Mouse (Mus musculus): ENCODE measurements around the gene Slc38a4. TPM values are rescaled to one million over a fixed set of nuclear protein-coding genes. Genes with fewer than 3 reads are reported as not detected.

Slc38a4 gene
- polyA plus RNA-seq, 1 experiment, result 0.01 TPM

DNA sequence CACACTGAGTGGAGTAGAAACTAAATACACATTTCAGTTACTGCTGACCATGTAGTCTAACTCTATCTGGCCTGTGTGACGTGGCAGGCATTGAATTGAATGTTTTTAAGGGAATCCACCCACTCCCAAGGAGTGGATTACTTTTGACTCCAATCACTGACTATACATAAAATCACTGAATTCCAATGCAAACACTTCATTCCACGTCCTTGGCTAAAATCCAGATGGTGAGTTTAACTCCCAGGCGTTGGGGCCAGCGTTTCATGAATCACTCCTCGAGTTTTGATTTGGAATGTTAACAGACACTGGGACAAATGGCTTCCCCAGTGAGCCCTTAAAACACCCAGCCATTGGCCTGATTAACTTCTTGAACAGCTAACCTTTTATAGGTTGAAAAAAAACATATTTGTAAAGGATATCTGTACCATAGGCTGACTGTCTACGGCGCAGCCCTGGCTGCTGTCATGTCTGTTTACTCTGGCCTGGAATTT lies 13.7 kb downstream of the Slc38a4 start:
- H3K4me1 ChIP-seq (ENCODE audit: control insufficient read depth), result no peaks in the 10 kb centered on the region
- no peaks in the 10 kb centered on the region for H3K27me3 ChIP-seq (ENCODE audit: control insufficient read depth)
- no peaks in the 10 kb centered on the region for H3K9me3 ChIP-seq (ENCODE audit: control insufficient read depth, low read length)
- TF ChIP-seq GATA1 (IDR thresholded peaks at IDR 0.05; ENCODE audit: low read length), result no peak
- TF ChIP-seq TAL1 (IDR thresholded peaks at IDR 0.05; ENCODE audit: low read length), result no peak
- no peak overlapping the region for H3K4me3 ChIP-seq (replicated peaks)
- H3K36me3 ChIP-seq (ENCODE audit: control insufficient read depth), result no peaks in the 10 kb centered on the region

DNA sequence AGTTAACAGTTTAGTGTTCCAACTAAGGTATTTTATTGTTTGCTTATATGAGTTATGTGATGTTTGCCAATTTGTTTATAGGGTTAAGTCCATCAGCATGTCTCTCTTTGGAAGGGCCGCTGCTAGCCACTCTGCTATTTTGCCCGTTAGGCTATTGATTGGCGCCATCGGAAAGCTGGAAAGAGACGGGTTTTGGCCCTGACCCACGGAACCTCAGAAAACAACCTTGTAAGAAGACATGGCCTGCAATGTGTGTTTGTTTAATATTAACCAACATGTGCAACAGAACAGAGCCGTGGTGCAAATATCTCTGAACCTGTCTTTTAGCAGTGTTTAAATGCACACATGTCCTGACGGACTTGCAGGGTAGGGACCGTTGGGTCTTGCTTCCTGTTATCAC lies 14.6 kb downstream of the Slc38a4 start:
- Histone ChIP-seq H3K4me1 (ENCODE audit: control insufficient read depth) (no peaks in the 10 kb centered on the region), H3K27me3 (ENCODE audit: control insufficient read depth) (no peaks in the 10 kb centered on the region), H3K36me3 (ENCODE audit: control insufficient read depth) (no peaks in the 10 kb centered on the region), H3K9me3 (ENCODE audit: control insufficient read depth, low read length) (no peaks in the 10 kb centered on the region), H3K4me3 (replicated peaks) (no peak overlapping the region)
- no peak for TF ChIP-seq GATA1 (IDR thresholded peaks at IDR 0.05; ENCODE audit: low read length)
- TF ChIP-seq TAL1 (IDR thresholded peaks at IDR 0.05; ENCODE audit: low read length), result no peak

DNA sequence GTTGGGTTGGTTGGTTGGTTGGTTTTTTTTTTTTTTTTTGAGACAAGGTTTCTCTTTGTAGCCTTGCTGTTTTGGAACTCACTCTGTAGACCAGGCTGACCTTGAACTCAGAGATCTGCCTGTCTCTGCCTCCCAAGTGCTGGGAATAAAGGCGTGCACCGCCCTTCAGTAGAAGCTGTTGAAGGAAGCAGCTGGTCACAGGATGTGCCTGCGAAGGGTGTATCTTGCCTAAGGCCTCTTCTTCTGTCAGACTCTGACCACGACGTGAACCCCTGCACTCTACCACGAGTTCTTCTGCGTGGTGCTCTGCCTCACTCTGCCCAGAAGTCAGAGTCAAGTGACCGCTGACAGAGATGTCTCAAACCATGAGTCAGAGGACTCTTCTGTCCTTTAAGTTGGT lies 18.0 kb downstream of the Slc38a4 start:
- H3K4me1 ChIP-seq (ENCODE audit: control insufficient read depth), result no peaks in the 10 kb centered on the region
- no peaks in the 10 kb centered on the region for H3K27me3 ChIP-seq (ENCODE audit: control insufficient read depth)
- TF ChIP-seq TAL1 (IDR thresholded peaks at IDR 0.05; ENCODE audit: low read length) (no peak), GATA1 (IDR thresholded peaks at IDR 0.05; ENCODE audit: low read length) (no peak)
- H3K4me3 ChIP-seq (replicated peaks), result no peak overlapping the region
- H3K9me3 ChIP-seq (ENCODE audit: control insufficient read depth, low read length), result no peaks in the 10 kb centered on the region
- no peaks in the 10 kb centered on the region for H3K36me3 ChIP-seq (ENCODE audit: control insufficient read depth)

DNA sequence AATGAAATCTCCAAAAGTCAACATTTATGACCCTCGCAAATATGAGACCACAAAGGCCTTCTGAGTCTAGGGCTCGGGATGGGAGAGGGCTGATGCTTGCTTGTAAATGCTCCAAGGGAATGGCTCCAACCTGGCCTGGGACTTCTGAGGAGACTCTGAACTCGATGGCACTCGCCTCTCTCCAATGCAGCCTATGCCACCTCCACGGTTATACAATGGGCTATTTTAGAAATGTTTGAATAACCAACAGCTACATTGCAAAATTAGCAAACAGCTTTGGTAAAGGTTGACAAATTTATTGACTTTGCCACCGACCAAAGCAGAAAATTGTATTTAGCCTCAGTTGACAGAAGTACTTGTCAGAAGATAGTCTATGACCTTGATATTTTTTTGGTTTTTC lies 19.9 kb downstream of the Slc38a4 start:
- Histone ChIP-seq H3K4me1 (ENCODE audit: control insufficient read depth) (no peaks in the 10 kb centered on the region), H3K27me3 (ENCODE audit: control insufficient read depth) (no peaks in the 10 kb centered on the region), H3K36me3 (ENCODE audit: control insufficient read depth) (no peaks in the 10 kb centered on the region), H3K9me3 (ENCODE audit: control insufficient read depth, low read length) (no peaks in the 10 kb centered on the region), H3K4me3 (replicated peaks) (no peak overlapping the region)
- no peak for TF ChIP-seq GATA1 (IDR thresholded peaks at IDR 0.05; ENCODE audit: low read length)
- no peak for TF ChIP-seq TAL1 (IDR thresholded peaks at IDR 0.05; ENCODE audit: low read length)

DNA sequence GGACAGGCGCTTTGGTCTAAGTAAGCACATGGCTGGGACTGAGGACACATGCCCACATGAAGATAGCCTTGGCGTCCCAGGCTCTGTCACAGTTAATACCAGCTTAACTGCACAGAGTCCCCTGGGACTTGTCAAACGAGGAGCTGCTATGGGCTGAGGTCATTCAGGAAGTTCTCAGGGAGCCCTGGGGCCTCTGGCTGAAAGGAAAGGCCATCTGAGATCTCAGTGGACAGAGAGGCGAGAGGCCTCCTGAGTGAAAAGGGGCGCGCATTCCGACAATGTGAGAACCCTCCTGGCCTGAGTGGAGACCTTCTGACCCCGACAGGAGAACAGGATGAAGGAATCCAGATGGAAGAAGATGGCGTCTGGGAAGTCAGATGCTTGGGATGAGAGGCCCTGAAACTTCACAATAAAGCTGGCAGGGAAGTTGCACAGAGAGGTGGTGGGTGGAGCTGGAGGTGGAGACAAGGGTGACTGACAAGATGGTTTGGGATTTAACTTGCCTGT lies 22.2 kb downstream of the Slc38a4 start:
- H3K4me1 ChIP-seq (ENCODE audit: control insufficient read depth), result no peaks in the 10 kb centered on the region
- no peaks in the 10 kb centered on the region for H3K36me3 ChIP-seq (ENCODE audit: control insufficient read depth)
- H3K9me3 ChIP-seq (ENCODE audit: control insufficient read depth, low read length), result no peaks in the 10 kb centered on the region
- H3K4me3 ChIP-seq (replicated peaks), result no peak overlapping the region
- TF ChIP-seq TAL1 (IDR thresholded peaks at IDR 0.05; ENCODE audit: low read length), result no peak
- no peak for TF ChIP-seq GATA1 (IDR thresholded peaks at IDR 0.05; ENCODE audit: low read length)
- H3K27me3 ChIP-seq (ENCODE audit: control insufficient read depth), result no peaks in the 10 kb centered on the region

DNA sequence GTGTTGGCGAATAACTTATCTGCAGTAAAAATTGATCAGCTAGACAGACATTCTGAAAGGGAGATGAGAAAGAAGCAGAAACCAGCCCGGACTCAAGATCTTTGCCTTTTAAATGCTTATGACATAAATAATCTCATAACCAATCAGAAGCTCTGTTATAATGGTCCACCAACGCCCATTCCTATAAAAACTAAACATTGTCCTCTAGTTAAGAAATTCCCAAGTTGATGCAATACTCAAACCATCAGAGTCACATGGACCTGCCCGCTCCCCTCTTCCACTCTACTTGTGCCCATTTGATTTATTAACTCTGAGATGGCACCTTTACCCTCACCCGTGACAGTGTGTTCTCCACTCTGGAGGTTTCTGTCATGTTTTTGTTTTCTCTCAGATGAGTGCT lies 23.9 kb downstream of the Slc38a4 start:
- H3K27me3 ChIP-seq (ENCODE audit: control insufficient read depth), result no peaks in the 10 kb centered on the region
- no peaks in the 10 kb centered on the region for H3K4me1 ChIP-seq (ENCODE audit: control insufficient read depth)
- TF ChIP-seq GATA1 (IDR thresholded peaks at IDR 0.05; ENCODE audit: low read length) (no peak), TAL1 (IDR thresholded peaks at IDR 0.05; ENCODE audit: low read length) (no peak)
- no peaks in the 10 kb centered on the region for H3K9me3 ChIP-seq (ENCODE audit: control insufficient read depth, low read length)
- H3K4me3 ChIP-seq (replicated peaks), result no peak overlapping the region
- H3K36me3 ChIP-seq (ENCODE audit: control insufficient read depth), result no peaks in the 10 kb centered on the region

DNA sequence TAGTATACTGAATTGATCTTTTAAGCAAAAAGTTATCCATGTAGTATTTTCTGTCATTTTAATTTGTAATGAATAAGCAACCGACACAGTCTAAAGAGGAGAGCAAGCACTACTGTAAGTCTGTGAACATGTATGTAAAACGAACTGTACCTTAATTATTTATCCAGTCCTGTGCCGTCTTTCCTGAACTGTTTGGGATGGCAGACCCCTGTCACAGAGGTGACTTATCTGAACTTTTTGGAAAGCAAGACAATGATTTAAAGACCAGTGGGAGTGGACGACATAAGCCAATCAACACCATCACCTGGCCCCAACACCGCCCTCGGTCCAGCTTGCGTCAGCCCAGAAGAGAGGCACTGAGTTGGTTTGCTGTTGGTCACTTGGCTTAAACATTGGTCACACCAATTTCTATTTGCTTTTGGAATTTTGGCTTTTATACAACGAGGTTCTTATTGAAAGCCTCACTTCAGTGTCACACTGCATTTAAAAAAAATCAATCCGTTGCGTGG lies 24.7 kb downstream of the Slc38a4 start:
- Histone ChIP-seq H3K36me3 (ENCODE audit: control insufficient read depth) (no peaks in the 10 kb centered on the region), H3K9me3 (ENCODE audit: control insufficient read depth, low read length) (no peaks in the 10 kb centered on the region), H3K4me1 (ENCODE audit: control insufficient read depth) (no peaks in the 10 kb centered on the region), H3K27me3 (ENCODE audit: control insufficient read depth) (no peaks in the 10 kb centered on the region), H3K4me3 (replicated peaks) (no peak overlapping the region)
- TF ChIP-seq TAL1 (IDR thresholded peaks at IDR 0.05; ENCODE audit: low read length) (no peak), GATA1 (IDR thresholded peaks at IDR 0.05; ENCODE audit: low read length) (no peak)

DNA sequence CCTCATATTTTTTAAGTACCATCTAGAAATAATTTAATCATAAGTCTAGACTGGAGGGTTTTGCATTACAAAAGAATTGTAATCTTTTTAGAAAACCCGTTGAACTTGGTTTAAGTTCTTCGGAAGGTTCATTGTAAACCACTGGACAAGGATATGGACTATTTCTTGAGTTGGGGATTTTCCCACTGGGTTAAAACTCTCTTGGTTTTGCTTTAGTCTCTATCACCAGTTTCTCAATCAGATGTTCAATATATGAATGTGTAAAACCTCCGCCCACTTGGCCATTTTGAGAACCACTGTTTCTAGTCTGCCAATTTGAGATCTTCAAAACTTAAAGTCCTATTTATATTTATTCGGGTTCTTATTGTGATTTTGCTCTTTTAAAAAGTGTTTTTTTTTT lies 25.6 kb downstream of the Slc38a4 start:
- TF ChIP-seq GATA1 (IDR thresholded peaks at IDR 0.05; ENCODE audit: low read length) (no peak), TAL1 (IDR thresholded peaks at IDR 0.05; ENCODE audit: low read length) (no peak)
- Histone ChIP-seq H3K4me1 (ENCODE audit: control insufficient read depth) (no peaks in the 10 kb centered on the region), H3K9me3 (ENCODE audit: control insufficient read depth, low read length) (no peaks in the 10 kb centered on the region)

DNA sequence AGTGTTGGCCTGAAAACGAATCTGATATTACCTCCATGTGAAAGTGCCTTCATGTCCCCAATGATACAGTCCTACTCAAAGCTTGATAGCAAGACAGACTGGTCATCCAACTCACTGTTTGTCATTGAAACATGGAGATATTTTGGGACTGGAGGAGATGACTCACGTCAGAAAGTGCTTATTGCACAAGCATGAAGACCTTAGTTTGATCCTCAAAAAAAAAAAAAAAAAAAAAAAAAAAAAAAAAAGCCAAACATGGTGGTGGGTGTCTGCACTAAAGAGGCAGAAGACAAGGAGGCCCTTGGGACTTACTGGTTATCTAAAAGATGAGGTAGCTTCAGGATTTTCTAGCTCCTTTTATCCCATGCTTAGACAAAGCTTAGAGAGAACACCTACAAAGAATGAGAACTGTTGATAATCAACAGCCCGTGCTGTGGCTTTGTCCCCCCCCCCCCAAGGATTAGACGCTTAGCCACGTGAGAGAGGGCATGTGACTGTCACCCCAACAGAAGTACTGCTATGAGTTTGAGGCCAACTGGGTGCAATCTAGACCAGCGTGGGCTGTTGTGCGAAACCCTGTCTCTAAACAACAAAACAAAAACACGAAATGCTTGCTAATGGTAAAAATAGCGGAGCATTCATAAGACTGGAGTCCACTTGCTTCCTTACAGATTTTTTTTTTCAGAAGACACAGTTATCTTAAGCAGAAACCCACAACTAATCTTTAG lies 26.5 kb downstream of the Slc38a4 start:
- Histone ChIP-seq H3K36me3 (ENCODE audit: control insufficient read depth) (no peaks in the 10 kb centered on the region), H3K4me3 (replicated peaks) (no peak overlapping the region), H3K27me3 (ENCODE audit: control insufficient read depth) (no peaks in the 10 kb centered on the region), H3K4me1 (ENCODE audit: control insufficient read depth) (no peaks in the 10 kb centered on the region), H3K9me3 (ENCODE audit: control insufficient read depth, low read length) (no peaks in the 10 kb centered on the region)
- TF ChIP-seq GATA1 (IDR thresholded peaks at IDR 0.05; ENCODE audit: low read length) (no peak), TAL1 (IDR thresholded peaks at IDR 0.05; ENCODE audit: low read length) (no peak)

More for the DNA sequence above, 25.6 kb downstream of the Slc38a4 start:
- Histone ChIP-seq H3K4me3 (replicated peaks) (no peak overlapping the region), H3K27me3 (ENCODE audit: control insufficient read depth) (no peaks in the 10 kb centered on the region), H3K36me3 (ENCODE audit: control insufficient read depth) (no peaks in the 10 kb centered on the region)
